Mouse (Mus musculus) adrenal gland, postnatal 0 days (tissue): Measurements from ENCODE around the gene Mrnip. TPM values are rescaled to one million over a fixed set of nuclear protein-coding genes. Genes with fewer than 3 reads are reported as not detected.

Experiments
- microRNA-seq: library from miRNA; unstranded; fragments of <30 nt; microRNA quantifications from one replicate; pipeline ENCODE4, GENCODE M21; 2016; ENCODE audit warnings: borderline replicate concordance; ENCODE audit not compliant: insufficient number of aligned reads
- polyA plus RNA-seq: library from polyadenylated mRNA; unstranded; fragments of >200 nt; fragmentation: Nextera tagmentation; extraction: Ambion mirVana; gene quantifications from 2 replicates; pipeline ENCODE4 v1.2.1, GENCODE M21; 2015

Gene Mrnip
- 21.9 and 25.8 TPM in 2 replicates for polyA plus RNA-seq

GRCm38 (mm10) chr11:50174111-50174729 lies at the start of gene Mrnip:
TSS of gene Mrnip (plus strand) at chr11:50174444.

GRCm38 (mm10) chr11:50130811-50131766 lies 43.2 kb upstream of the Mrnip start, which contains the start of gene Tbc1d9b:
TSS of gene Tbc1d9b (plus strand) at chr11:50131396.

GRCm38 (mm10) chr11:50210505-50211151 lies 36.4 kb downstream of the Mrnip start, which contains the start of the genes Sqstm1 and Mgat4b:
TSS of gene Sqstm1 (minus strand) at chr11:50210827.
TSS of gene Mgat4b (plus strand) at chr11:50210890.

GRCm38 (mm10) chr11:50238324-50238723 lies 64.1 kb downstream of the Mrnip start, which contains the start of gene Ltc4s:
TSS of gene Ltc4s (minus strand) at chr11:50238616.

Small RNA genes lying within 50 kb of the gene (microRNA-seq; reads per million reads assigned to microRNA genes)
- gene Mir6919, result not detected

Other genes starting within 250 kb of the Mrnip start
- gene Rnf130, start 149.1 kb upstream of the Mrnip start, polyA plus RNA-seq, result 102 and 120 TPM in 2 replicates
- 33.1 and 63.4 TPM in 2 replicates for gene Tbc1d9b, start 43.0 kb upstream of the Mrnip start, polyA plus RNA-seq
- gene Sqstm1, start 36.4 kb downstream of the Mrnip start, polyA plus RNA-seq, result 510 and 898 TPM in 2 replicates
- 69.7 and 122 TPM in 2 replicates for gene Mgat4b, start 36.4 kb downstream of the Mrnip start, polyA plus RNA-seq
- 7.9 and 8.3 TPM in 2 replicates for gene Ltc4s, start 64.2 kb downstream of the Mrnip start, polyA plus RNA-seq
- gene Maml1, start 117.9 kb downstream of the Mrnip start, polyA plus RNA-seq, result 3.6 and 4.0 TPM in 2 replicates
- gene Canx, start 151.2 kb downstream of the Mrnip start, polyA plus RNA-seq, result 162 and 236 TPM in 2 replicates
- 0.33 and 0.68 TPM in 2 replicates for gene Cby3, start 180.0 kb downstream of the Mrnip start, polyA plus RNA-seq
- 145 and 154 TPM in 2 replicates for gene Hnrnph1, start 202.5 kb downstream of the Mrnip start, polyA plus RNA-seq